Mouse (Mus musculus) liver, postnatal 0 days (tissue): Measurements from ENCODE around the gene Ankdd1a.

Experiments used
- CTCF ChIP-seq: sonication (generic); IDR thresholded peaks from 2 replicates; pipeline ENCODE4 v1.5.1; 2016; ENCODE audit warnings: antibody characterized with exemption, low read depth
- EP300 ChIP-seq: IDR thresholded peaks from 2 replicates; pipeline ENCODE4 v1.6.1; 2016; ENCODE audit warnings: antibody characterized with exemption, low read depth, mild to moderate bottlenecking

GRCm38 (mm10) chr9:65564698-65565097 is 44.7 kb upstream of the Ankdd1a start:
- TF ChIP-seq CTCF (no peak), EP300 (no peak)
